Mouse (Mus musculus): Measurements from ENCODE around the gene Hoxd3.

Gene Hoxd3

DNA sequence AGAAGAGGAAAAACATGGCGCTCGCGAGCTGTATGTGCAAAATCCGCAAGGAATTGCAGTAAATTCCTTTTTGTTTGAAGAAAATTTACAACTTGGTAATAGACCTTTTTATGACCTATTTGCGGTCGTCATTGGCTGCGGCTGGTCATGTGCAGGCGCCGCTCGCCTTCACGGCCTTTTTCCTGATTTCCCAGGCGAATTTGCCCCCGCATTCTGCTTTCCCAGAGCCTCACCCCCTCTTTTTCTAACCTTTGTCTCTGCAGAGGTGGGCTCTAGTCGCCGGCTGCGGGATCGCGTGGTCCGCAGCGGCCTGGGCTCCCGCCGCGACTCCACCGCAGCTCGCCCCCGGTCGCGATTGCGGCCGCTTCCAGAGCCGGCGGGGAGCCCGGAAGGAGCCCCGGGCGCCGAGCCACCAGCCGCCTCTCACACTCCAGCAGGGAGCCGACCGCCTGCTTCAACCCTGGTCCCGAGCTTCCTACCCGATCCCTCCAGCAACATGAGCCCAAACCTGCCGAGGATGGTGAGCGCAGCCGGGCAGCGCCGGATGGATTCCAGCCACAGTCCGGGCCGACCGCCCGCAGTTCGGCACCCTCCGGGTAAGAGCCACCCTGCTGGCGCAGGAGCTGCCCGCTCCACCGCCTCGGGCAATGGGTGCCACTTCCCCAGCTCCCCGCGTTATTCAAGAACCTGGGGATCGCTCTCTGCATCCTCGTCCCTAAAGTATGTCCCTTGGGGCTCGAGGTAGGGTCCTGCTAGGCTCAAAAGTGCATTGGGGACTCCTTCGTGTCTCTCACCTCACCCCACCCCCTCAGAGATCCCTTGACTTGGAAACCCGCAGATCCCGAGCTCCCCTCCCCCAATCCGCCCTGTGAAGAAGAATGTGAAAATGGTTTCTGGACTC, at the start of gene Hoxd3, which contains the start of gene Hoxd4:
TSS of gene Hoxd3 (plus strand) at position 207 of the 901 bp plus-strand sequence.
TSS of gene Hoxd4 (plus strand) at position 209 of the 901 bp plus-strand sequence.
- no peak for DNase-seq

DNA sequence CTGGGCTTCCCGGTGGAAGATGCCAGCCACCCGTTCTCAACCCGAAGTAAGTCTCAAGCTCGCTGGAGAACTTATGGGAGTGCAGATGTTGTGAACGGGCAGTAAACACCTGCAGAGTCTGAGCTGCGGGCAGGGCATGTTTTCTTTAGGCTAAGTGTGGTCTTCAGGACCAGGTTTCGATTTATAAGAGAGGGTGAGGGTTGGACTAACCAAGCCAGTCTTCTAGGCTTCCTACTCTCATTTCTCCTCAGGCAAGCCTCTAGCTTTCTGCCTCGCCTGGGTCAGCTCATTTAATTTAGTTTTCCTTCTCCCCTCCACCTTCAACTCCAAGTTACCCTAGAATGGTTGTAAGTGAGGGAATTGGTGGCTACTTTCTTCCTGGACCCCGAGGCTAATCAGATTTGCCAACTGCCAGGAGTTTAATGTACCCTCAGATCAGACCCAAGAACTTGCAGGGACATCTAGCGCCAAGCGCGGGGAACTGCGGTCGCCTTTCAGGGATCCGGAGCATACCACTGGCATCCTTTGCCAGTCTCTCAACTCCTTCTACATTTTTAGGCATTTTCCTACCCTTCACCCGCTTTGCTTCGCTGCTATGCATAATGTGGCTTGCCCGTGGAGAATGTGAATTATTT, 48.3 kb upstream of the Hoxd3 start:
- DNase-seq: no peak

- no peak for DNase-seq
These were observed 45.3 kb upstream of the Hoxd3 start for GRCm38 (mm10) chr2:74666411-74666810.

- DNase-seq: no peak
These were observed 44.4 kb upstream of the Hoxd3 start for GRCm38 (mm10) chr2:74667191-74667841.

DNA sequence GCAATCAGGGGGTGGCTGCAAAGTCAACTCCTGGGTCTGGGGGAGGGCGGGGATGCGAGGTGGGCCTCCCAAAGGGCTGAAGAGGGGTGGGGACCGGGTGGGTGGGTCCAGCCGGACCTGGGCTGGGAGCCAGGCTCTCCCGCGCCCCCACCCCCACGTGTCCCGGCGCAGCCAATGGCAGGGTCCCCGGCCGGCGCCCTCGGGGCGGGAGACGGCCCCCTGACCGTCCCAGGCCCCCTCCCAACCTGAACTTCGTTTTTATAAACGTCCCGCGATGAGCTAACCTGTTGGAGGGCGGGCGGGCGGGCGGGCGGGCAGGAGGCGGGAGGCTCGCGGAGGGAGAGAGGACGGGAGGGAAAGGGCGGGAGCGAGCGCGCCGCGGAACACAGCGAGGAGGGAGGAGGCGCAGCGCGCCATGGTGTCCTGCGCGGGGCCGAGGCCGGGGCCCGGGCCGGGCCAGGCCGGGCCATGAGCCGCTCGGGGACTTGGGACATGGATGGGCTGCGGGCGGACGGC, 43.8 kb upstream of the Hoxd3 start, which contains the start of gene Hoxd13:
TSS of gene Hoxd13 (plus strand) at position 469 of the 516 bp plus-strand sequence.
- no peak for DNase-seq

DNA sequence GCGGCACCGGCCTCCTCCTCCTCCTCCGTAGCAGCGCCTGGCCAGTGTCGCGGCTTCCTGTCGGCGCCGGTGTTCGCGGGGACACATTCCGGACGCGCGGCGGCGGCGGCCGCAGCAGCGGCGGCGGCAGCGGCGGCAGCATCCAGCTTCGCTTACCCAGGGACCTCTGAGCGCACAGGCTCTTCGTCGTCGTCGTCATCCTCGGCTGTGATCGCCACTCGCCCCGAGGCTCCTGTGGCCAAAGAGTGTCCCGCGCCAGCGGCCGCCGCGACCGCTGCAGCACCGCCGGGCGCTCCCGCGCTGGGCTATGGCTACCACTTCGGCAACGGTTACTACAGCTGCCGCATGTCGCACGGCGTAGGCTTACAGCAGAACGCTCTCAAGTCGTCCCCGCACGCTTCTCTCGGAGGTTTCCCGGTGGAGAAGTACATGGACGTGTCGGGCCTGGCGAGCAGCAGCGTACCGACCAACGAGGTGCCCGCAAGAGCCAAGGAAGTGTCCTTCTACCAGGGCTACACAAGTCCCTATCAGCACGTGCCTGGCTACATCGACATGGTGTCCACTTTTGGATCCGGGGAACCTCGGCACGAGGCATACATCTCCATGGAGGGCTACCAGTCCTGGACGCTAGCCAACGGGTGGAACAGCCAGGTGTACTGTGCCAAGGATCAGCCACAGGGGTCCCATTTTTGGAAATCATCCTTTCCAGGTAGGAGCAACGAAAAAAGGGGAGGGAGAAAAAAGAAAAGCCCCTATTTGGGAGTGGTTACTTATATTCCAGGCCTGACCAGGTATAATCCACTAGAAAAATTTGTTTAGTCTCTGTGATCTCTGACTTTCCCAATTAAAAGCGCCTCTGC, 43.1 kb upstream of the Hoxd3 start:
- DNase-seq: no peak

DNA sequence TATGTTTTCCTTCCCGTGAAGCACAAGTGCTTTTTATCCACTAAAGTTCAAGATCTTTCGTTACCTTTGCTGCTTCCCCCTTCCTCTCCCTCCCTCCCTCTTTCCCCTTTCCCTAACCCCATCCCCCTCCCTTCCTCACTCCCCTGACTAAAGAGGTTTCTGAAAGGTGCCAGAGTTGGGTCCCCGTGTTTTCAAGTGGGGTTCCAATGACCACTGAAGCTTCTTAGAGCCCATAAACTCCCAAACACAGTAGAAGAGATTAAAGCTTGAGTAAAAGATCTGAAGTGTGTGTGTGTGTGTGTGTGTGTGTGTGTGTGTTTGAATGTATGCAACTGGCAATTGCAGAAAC, 42.5 kb upstream of the Hoxd3 start:
- no peak for DNase-seq

GRCm38 (mm10) chr2:74669650-74670235, 42.0 kb upstream of the Hoxd3 start:
- DNase-seq: no peak

DNA sequence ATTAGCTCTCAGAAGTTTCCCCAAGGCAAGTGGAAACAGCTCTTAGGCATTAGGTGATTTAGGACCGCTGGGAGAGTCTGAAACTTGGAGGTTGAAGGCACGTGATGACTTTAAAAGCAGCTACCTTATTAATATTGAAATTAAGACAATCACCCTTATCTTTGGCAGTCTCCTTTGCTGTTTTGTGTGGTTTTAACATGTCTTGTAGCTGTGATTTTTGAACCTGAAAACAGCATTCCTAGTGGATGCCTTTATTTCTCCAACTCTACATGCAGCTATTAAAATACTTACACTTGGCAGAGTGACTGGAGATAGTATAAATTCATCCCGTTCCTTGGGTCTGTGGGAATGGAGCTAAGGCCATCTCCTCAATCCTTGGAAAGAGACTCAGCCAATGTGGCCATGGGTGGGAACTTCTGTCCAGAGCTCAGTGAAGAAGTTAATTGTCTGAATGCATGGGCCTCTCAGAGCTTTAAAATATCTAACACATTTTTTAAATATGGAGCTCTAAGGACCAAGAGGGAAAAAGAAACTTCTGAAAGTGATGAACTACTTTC, 41.0 kb upstream of the Hoxd3 start:
- DNase-seq: no peak

DNA sequence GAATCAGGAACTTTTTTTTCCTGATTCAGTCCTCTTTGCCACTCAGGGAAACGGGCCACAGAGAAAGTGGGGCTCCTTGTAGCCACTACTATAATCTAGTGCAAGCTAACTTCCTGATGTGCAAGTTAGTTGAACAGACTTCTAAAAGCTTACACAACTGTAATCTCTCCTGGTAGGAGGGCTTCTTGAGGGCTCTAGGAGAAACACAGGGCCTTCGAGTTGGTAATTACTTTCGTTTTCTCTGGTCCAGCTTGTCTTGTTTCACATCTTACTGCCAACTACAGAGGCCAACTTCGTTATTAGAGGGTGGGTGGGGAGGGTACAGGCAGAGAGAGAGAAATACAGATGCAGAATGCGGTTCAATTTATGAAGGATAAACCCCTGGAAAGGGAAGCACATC, 39.9 kb upstream of the Hoxd3 start:
- no peak for DNase-seq

DNA sequence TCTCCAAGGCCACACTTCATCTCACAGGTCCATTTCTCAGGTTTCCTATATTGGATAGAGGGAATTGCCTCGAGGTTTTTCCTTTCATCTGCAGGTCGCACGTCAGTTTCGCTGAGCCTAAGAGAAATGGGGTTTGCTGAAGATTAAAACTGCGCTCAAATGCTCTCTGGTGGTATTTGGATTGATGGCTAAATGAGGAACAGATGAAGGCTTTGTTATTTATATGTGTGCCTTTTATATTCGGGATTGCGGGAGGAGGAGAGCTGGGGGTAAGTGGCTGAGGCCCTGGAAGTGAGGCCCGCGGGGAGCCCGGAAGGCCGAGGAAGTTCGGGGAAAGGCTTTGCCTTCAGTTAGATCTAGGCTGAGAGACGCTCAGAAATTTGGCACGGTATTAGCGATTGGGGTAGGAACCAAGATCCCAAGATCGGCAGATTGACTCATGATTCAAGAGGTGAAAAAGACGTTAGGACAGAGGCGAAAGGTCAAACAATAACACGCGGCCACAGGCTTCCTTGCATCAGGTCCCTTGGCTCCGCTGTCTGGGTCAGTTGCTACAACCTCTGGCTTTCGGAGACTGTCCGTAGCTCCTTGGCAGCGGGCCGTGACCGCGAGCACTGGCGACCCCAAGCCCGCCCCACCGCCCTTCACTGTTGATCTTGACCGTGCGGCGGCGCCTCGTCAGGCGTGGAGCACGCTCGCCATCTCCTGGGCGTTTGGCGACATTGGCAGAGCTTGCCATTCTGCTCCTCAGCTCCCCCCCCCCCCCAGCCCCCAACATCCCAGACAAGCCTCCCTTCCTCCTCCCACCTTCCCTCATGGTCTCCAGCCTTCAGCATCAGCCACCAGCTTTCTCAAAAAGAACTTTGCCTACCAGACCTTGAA, 39.0 kb upstream of the Hoxd3 start:
- peak; percentile 28 for DNase-seq

- no peak for DNase-seq
These were observed 37.8 kb upstream of the Hoxd3 start for GRCm38 (mm10) chr2:74673835-74674425.

- no peak for DNase-seq
These were observed 36.7 kb upstream of the Hoxd3 start, which contains the start of gene Hoxd12 for GRCm38 (mm10) chr2:74674881-74675665. Gene Hoxd12, plus strand, starts transcription at chr2:74675013.

GRCm38 (mm10) chr2:74675666-74676282, 36.0 kb upstream of the Hoxd3 start:
- no peak for DNase-seq

DNA sequence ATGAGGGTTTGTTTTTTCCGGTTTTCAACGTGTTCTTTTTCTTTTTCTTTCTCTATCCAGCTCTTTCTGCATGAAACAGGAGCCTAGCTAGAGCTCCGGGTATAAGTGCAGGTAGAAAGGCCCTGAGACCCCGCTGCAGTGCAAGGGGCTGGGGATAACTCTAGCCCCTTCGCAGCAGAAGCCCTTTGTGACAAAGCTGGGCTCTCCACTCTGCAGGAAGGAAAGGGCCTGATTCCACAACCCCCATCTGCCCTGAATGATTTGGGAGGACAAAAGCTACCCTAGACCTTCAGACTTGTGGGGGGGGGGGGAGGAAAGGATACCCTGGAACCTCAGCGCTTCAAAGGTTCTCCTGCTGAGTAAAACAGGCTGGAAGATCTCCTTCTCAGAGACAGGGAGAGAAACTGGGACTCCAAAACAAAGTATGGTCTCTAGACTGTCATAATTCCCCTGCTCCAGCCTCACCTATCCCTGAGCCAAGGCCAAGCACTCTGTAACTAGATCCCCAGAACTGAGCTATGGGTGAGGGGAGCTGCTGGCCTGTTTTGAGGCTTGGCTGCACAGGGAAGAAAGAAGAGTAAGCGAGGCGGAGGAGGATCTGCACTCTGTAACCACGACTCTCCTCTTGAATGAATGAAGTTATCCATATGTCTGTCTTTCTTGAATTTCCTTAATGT, 35.2 kb upstream of the Hoxd3 start:
- no peak for DNase-seq

DNA sequence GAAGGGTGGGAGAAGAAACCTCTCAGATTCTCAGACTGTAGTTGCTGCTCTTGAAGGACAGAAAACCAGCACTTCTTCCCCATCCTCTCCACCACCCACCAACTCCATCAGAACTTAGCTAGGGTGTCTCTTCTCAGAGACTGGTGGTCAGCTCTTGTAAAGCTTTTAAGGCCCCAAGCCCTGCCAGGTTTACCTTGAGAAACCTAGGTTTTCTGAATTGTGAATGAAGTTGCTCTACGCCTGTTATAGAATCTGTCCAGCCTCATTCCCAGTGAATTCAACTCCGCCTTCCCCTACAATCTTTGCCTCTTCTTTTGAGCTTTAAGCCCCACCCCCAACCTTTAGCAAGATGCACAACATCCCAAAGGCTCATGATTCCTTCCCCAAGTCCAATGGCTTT, 34.6 kb upstream of the Hoxd3 start:
- no peak for DNase-seq

DNA sequence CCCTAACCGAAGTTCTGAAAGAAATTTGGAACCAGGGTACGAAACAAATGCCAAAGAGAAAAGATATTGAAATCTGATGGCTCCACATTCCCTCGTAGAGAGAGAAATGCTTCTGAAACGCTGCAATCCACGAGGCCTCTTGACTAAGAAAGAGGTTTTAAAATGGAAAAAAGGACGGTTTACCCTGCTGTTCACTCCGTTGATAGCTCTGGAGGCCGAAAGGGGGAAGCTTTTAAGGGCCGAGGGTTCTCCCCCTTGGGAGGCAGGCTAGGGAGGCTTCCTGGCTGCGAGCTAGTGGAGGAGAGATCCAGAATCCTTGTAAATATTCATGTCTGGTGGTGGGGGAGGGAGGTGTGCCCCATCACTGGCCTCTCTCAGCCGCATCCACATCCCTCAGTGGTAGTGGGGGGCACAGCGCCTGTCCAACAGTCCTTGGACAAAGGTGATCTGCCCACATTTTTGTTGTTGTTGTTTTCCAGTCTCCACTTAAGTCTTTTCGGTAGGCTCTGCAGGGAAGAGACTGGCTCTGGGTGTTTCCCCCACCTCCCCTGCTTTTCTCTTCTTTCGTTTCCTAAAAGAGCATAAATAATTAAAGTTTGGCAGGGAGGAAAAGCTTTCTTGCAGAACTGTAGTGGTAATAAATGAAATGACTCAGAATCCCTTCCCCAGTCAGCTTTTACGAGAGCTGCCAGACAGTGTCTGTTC, 32.7 kb upstream of the Hoxd3 start, which contains the start of gene Hoxd11:
TSS of gene Hoxd11 (plus strand) at position 667 of the 705 bp plus-strand sequence.
- no peak for DNase-seq

DNA sequence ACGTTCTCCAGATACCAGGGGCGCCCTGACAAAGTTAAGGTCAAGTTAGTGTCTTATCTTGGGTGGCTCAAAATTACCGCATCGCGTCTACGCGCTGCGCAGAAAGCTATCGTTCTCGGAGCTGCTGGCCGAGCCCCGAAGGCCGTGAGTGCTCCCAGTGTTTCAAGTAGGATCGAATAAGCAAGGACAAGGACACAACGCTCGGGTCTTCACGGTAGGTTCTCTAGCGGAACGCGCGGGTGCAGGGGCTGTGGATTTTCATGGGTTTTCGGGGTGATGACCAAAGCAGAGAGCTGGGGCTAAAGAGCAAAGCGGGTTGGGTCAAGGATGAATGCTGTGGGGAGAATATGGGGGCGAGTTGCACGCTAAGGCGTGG, 32.1 kb upstream of the Hoxd3 start:
- DNase-seq: no peak

Measured in cerebellum, adult 11 months (tissue).